Mouse (Mus musculus) ES-E14 (cell line): ENCODE results near the gene Reep3. TPM values are rescaled to one million over a fixed set of nuclear protein-coding genes. Genes with fewer than 3 reads are reported as not detected.
A peak's percentile ranks its signal among the peaks of the same experiment; 100 is the strongest.

Source experiments
- DNase-seq: peaks from one replicate; pipeline ENCODE4 v3.0.0-alpha.2; 2013; ENCODE audit warnings: low read depth, low spot score
- H3K27ac ChIP-seq: 2 replicates; pipeline ENCODE4 v1.5.1; 2012; ENCODE audit warnings: low read depth, mild to moderate bottlenecking, low read length, moderate library complexity, mixed read lengths; ENCODE audit not compliant: poor library complexity, insufficient read depth, severe bottlenecking
- H3K36me3 ChIP-seq: 2 replicates; pipeline ENCODE4 v1.6.1; 2012; ENCODE audit warnings: mild to moderate bottlenecking, low read length, moderate library complexity, mixed read lengths; ENCODE audit not compliant: control insufficient read depth, poor library complexity, insufficient read depth, severe bottlenecking
- H3K4me1 ChIP-seq, 2 experiments: fragments of 150-350 bp in 1 of 2; sonication (generic) in 1 of 2; 2 replicates each; pipeline ENCODE4 v1.6.1; 2012; ENCODE audit warnings: low read length in 2 of 2, mild to moderate bottlenecking in 1 of 2, mixed read lengths in 1 of 2; ENCODE audit not compliant: control insufficient read depth in 2 of 2, insufficient read depth in 2 of 2, poor library complexity in 1 of 2
- H3K4me3 ChIP-seq, 2 experiments: fragments of 150-350 bp in 1 of 2; sonication (generic) in 1 of 2; 2 replicates each; pipeline ENCODE4 v1.5.1; 2012; ENCODE audit warnings: low read length in 2 of 2, low read depth in 1 of 2, mild to moderate bottlenecking in 1 of 2, mixed read lengths in 1 of 2; ENCODE audit not compliant: insufficient read depth in 1 of 2, poor library complexity in 1 of 2, severe bottlenecking in 1 of 2
- H3K9ac ChIP-seq: 2 replicates; pipeline ENCODE4 v1.6.1; 2012; ENCODE audit warnings: low read depth, mild to moderate bottlenecking, low read length, mixed read lengths; ENCODE audit not compliant: poor library complexity, insufficient read depth, severe bottlenecking
- H3K9me3 ChIP-seq: fragments of 150-350 bp; sonication (generic); 2 replicates; pipeline ENCODE4 v1.6.1; 2012; ENCODE audit warnings: low read depth, mild to moderate bottlenecking, low read length; ENCODE audit not compliant: control insufficient read depth, insufficient read depth
- CHD2 ChIP-seq: IDR thresholded peaks from 2 replicates; pipeline ENCODE4 v1.6.1; 2014; ENCODE audit warnings: mild to moderate bottlenecking, low read depth, low read length, inconsistent platforms
- HCFC1 ChIP-seq: IDR thresholded peaks from 2 replicates; pipeline ENCODE4 v1.6.1; 2012; ENCODE audit warnings: low read length, inconsistent platforms, borderline replicate concordance; ENCODE audit not compliant: insufficient read depth
- MAFK ChIP-seq: IDR thresholded peaks from 2 replicates; pipeline ENCODE4 v1.6.1; 2014; ENCODE audit warnings: mild to moderate bottlenecking, low read depth, low read length, inconsistent platforms; ENCODE audit not compliant: insufficient read depth
- ZC3H11A ChIP-seq: IDR thresholded peaks from 2 replicates; pipeline ENCODE4 v1.6.1; 2012; ENCODE audit warnings: low read depth, mild to moderate bottlenecking, inconsistent platforms, low read length, borderline replicate concordance
- ZNF384 ChIP-seq: IDR thresholded peaks from 2 replicates; pipeline ENCODE4 v1.6.1; 2012; ENCODE audit warnings: low read depth, low read length, inconsistent platforms
- in situ Hi-C, 2 experiments: fragments of 600-800 bp; cut with MboI; formaldehyde crosslinking; loops; one replicate each; pipeline ENCODE4 v1.15.1; 2025; ENCODE audit warnings: low sequenced_read_pairs in 2 of 2, inconsistent platforms in 1 of 2; ENCODE audit not compliant: unreplicated experiment in 2 of 2
- total RNA-seq: library from RNA; depleted of rRNA; stranded (reverse); fragments of 300-350 nt; gene quantifications from 2 replicates; pipeline ENCODE4 v1.2.3, GENCODE M21; 2012

The Reep3 gene
- total RNA-seq, 1 experiment: 18.2 TPM

DNA sequence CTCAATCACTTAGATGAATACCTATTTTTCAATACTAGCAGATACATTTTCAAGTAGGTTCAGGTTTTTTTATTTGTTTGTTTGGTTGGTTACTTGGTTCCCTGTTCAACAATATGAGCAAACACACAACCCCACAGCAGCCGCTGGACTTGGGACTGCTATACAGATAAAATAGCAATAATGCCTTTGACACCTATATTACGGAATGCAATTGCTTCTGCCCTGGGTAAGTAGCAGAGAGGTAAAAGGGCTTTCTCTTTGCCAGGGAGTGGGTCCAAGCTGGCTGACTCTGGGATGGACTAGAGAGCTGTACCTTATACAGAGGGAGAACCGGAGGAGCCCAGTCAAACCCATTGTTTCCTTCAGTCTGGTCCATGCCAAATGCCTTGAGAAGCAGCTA is 56.3 kb downstream of the Reep3 start:
- Histone ChIP-seq H3K9ac (no peak overlapping the region), H3K4me3 (no peak overlapping the region), H3K36me3 (no peaks in the 10 kb centered on the region; the same call in 1 of the 2 replicates), H3K9me3 (no peaks in the 10 kb centered on the region), H3K4me1 (peaks cover 0 to 6% of the 10 kb centered on the region in 2 experiments; a peak in 3 of 4 replicates), H3K27ac (no peak overlapping the region)
- TF ChIP-seq ZNF384 (no peak), HCFC1 (no peak), MAFK (no peak), ZC3H11A (no peak), CHD2 (no peak)
- no peak for DNase-seq
- in situ Hi-C loops: no loop called here

DNA sequence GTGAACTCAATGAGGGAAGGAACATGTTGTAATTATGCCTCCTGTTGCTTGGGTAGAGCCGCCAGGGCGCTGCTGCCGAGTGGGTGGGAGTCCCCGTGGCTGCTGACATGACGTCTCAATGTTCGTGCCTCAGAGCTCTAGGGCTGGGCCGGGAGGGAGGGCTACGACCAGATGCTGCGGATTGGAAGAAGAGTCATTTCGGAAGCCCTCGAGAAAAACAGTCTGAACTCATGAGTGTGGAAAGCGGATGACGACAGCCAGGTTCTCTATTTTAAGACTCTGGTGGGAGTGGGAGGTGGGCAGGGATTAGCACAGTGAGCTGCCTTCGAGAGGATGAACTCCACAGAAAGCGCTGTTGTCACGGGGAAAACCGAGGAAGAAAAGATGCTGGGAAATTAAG is 57.7 kb downstream of the Reep3 start:
- Histone ChIP-seq H3K27ac (no peak overlapping the region), H3K4me1 (peaks cover 0 to 4% of the 10 kb centered on the region in 2 experiments; a peak in 3 of 4 replicates), H3K36me3 (no peaks in the 10 kb centered on the region; the same call in 1 of the 2 replicates), H3K4me3 (no peak overlapping the region), H3K9me3 (no peaks in the 10 kb centered on the region), H3K9ac (no peak overlapping the region)
- DNase-seq: no peak
- in situ Hi-C loops: no loop called here
- no peak for TF ChIP-seq CHD2
- no peak for TF ChIP-seq ZNF384
- no peak for TF ChIP-seq ZC3H11A
- no peak for TF ChIP-seq MAFK
- TF ChIP-seq HCFC1: no peak

GRCm38 (mm10) chr10:67036542-67036941 is 60.2 kb downstream of the Reep3 start:
- in situ Hi-C loops: no loop called here
- DNase-seq: no peak
- no peak overlapping the region for H3K9ac ChIP-seq
- no peak overlapping the region for H3K4me3 ChIP-seq
- TF ChIP-seq MAFK: peak; percentile 77
- no peak for TF ChIP-seq ZNF384
- H3K9me3 ChIP-seq: no peaks in the 10 kb centered on the region
- no peaks in the 10 kb centered on the region; a peak in 1 of 4 replicates for H3K4me1 ChIP-seq
- H3K27ac ChIP-seq: no peak overlapping the region
- 0 out of 2 replicates have a peak, but pooled peaks cover 2% of the 10 kb centered on the region for H3K36me3 ChIP-seq

DNA sequence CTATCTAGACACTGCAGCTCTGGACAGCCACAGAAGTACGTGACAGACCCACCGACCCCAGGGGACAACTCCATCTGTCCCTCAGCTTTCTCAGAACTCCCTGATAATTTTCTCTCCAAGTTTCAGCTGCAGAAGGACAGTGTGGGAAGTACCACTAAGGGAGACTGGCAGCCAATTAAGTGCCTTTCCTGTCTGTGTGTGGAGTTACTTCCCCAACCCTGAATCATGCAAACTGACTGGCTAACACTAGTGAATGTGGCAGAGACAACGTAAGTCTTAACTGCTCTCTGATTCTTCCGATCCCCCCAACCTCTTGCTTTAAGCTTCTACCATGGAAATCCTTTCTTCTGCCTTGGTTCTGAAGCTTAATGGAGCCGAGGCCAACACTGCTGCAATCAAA is 60.6 kb downstream of the Reep3 start:
- in situ Hi-C loops: no loop called here
- Histone ChIP-seq H3K36me3 (0 out of 2 replicates have a peak, but pooled peaks cover 2% of the 10 kb centered on the region), H3K27ac (no peak overlapping the region), H3K4me3 (no peak overlapping the region), H3K9me3 (no peaks in the 10 kb centered on the region), H3K4me1 (no peaks in the 10 kb centered on the region; a peak in 1 of 4 replicates), H3K9ac (no peak overlapping the region)
- TF ChIP-seq ZC3H11A (no peak), ZNF384 (no peak), MAFK (no peak)
- no peak for DNase-seq

GRCm38 (mm10) chr10:67031186-67031585 is 65.6 kb downstream of the Reep3 start:
- Histone ChIP-seq H3K9ac (no peak overlapping the region), H3K4me3 (no peak overlapping the region), H3K36me3 (0 out of 2 replicates have a peak, but pooled peaks cover 2% of the 10 kb centered on the region), H3K27ac (no peak overlapping the region), H3K9me3 (no peaks in the 10 kb centered on the region), H3K4me1 (peaks cover 7 to 10% of the 10 kb centered on the region in 2 experiments; a peak in 2 of 4 replicates)
- no peak for TF ChIP-seq HCFC1
- no peak for TF ChIP-seq ZNF384
- no peak for TF ChIP-seq ZC3H11A
- TF ChIP-seq CHD2: no peak
- no peak for TF ChIP-seq MAFK
- in situ Hi-C loops: no loop called here
- no peak for DNase-seq
